Mouse (Mus musculus) forebrain, embryonic 10.5 days (tissue): ENCODE data around the gene Cdkn2d. TPM values are rescaled to one million over a fixed set of nuclear protein-coding genes. Genes with fewer than 3 reads are reported as not detected.
"Not testable (repeated sequence)": the region's sequence is repeated elsewhere in the genome, so short reads cannot be mapped to it uniquely, and the experiment has no call there.

Source experiments
- DNase-seq: peaks from one replicate; pipeline ENCODE4 v3.0.0-alpha.2; 2017; ENCODE audit warnings: low spot score; ENCODE audit errors: extremely low spot score
- H3K27ac ChIP-seq: fragments of 300-500 bp; sonication (generic); 2 replicates; pipeline ENCODE4 v1.5.1; 2016; ENCODE audit warnings: mild to moderate bottlenecking
- H3K27me3 ChIP-seq: fragments of 300-500 bp; sonication (generic); 2 replicates; pipeline ENCODE4 v1.6.1; 2016; ENCODE audit warnings: mild to moderate bottlenecking; ENCODE audit not compliant: poor library complexity, severe bottlenecking
- H3K36me3 ChIP-seq: fragments of 300-500 bp; sonication (generic); replicated peaks from 2 replicates; pipeline ENCODE4 v1.6.1; 2016; ENCODE audit warnings: mild to moderate bottlenecking, moderate library complexity
- H3K4me1 ChIP-seq: fragments of 300-500 bp; sonication (generic); 2 replicates; pipeline ENCODE4 v1.6.1; 2016
- H3K4me3 ChIP-seq: fragments of 300-500 bp; sonication (generic); 2 replicates; pipeline ENCODE4 v1.5.1; 2016; ENCODE audit warnings: mild to moderate bottlenecking, moderate library complexity
- H3K9me3 ChIP-seq: fragments of 300-500 bp; sonication (generic); 2 replicates; pipeline ENCODE4 v1.6.1; 2016; ENCODE audit warnings: mild to moderate bottlenecking, moderate library complexity
- WGBS: fragments of 180-500 bp; shearing (Covaris S2); methylation state at CpG from one replicate; pipeline ENCODE4 v1.1.7; 2016; 5-methylcytosine and 5-hydroxymethylcytosine counted together
- polyA plus RNA-seq: library from polyadenylated mRNA; unstranded; fragments of >200 nt; fragmentation: Nextera tagmentation; extraction: Ambion mirVana; gene quantifications from 2 replicates; pipeline ENCODE4 v1.2.1, GENCODE M21; 2016

The Cdkn2d gene
- polyA plus RNA-seq, 1 experiment from 2014 or later = 42.9 TPM

- WGBS = 67% methylated on average over 3 of the region's 3 CpGs
- Histone ChIP-seq H3K4me3 (peak overlapping the region; percentile 83), H3K27ac (0 out of 2 replicates have a peak overlapping the region, but pooled peaks have one; percentile 90), H3K27me3 (no peaks in the 10 kb centered on the region), H3K36me3 (peaks cover 46% of the 10 kb centered on the region), H3K4me1 (peaks cover 43% of the 10 kb centered on the region), H3K9me3 (no peaks in the 10 kb centered on the region)
- DNase-seq = no peak
These were observed 4.5 kb downstream of the Cdkn2d start for GRCm38 (mm10) chr9:21286753-21287152.

DNA sequence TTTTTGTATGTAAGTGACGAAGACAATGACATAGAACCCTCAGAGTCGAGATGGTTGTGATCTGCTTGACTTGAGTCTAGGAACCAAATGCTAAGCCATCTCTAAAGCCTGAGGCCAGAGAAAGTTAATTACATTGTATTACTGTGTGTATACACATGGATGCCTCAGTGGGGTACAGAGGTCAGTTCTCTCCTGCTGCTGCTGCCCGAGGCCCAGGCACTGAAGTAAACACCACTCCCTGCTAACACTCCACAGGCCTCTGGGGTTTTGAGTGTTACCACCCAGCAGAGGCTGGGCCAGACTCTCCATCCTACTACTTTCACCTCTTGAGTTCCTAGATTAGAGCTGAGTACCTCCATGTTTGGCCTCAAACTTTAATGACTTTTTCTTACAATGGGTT is 7.2 kb downstream of the Cdkn2d start:
- Histone ChIP-seq H3K4me1 (peaks cover 25% of the 10 kb centered on the region), H3K4me3 (no peak overlapping the region), H3K36me3 (peaks cover 69% of the 10 kb centered on the region), H3K9me3 (no peaks in the 10 kb centered on the region), H3K27me3 (no peaks in the 10 kb centered on the region), H3K27ac (no peak overlapping the region)
- WGBS = 88% methylated on average over 3 of the region's 3 CpGs
- no peak for DNase-seq

GRCm38 (mm10) chr9:21283591-21283990 is 7.6 kb downstream of the Cdkn2d start:
- 92% methylated on average over 5 of the region's 5 CpGs for WGBS
- no peak overlapping the region for H3K27ac ChIP-seq
- no peak for DNase-seq
- H3K27me3 ChIP-seq = no peaks in the 10 kb centered on the region
- H3K36me3 ChIP-seq = peaks cover 69% of the 10 kb centered on the region
- H3K4me1 ChIP-seq = peaks cover 21% of the 10 kb centered on the region
- H3K9me3 ChIP-seq = no peaks in the 10 kb centered on the region
- no peak overlapping the region for H3K4me3 ChIP-seq

DNA sequence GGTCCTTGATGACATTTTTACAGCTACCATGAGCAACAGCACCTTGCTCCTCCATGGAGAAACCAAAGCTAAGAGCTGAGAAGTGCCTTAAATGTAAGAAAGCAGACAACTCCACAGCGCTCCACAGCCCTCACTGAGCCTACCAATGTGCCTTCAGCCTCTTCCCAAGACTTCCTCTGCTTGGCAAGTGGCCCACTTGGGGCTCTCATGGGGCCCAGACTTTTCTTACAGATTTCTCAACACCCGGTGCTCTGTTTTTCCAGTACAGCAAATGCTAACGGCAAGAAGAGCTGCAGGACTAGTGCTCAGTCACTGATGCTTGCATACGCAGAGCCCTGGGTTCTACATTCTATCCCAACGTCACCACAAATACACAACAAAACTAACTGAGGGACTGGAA is 13.4 kb downstream of the Cdkn2d start:
- WGBS = 98% methylated on average over 5 of the region's 5 CpGs
- no peak overlapping the region for H3K27ac ChIP-seq
- H3K4me1 ChIP-seq = no peaks in the 10 kb centered on the region
- H3K36me3 ChIP-seq = peaks cover 98% of the 10 kb centered on the region
- DNase-seq = no peak
- no peak overlapping the region for H3K4me3 ChIP-seq
- H3K27me3 ChIP-seq = no peaks in the 10 kb centered on the region
- no peaks in the 10 kb centered on the region for H3K9me3 ChIP-seq

GRCm38 (mm10) chr9:21276307-21276706 is 14.9 kb downstream of the Cdkn2d start:
- H3K36me3 ChIP-seq = peaks cover 99% of the 10 kb centered on the region
- 87% methylated on average over 8 of the region's 8 CpGs for WGBS

DNA sequence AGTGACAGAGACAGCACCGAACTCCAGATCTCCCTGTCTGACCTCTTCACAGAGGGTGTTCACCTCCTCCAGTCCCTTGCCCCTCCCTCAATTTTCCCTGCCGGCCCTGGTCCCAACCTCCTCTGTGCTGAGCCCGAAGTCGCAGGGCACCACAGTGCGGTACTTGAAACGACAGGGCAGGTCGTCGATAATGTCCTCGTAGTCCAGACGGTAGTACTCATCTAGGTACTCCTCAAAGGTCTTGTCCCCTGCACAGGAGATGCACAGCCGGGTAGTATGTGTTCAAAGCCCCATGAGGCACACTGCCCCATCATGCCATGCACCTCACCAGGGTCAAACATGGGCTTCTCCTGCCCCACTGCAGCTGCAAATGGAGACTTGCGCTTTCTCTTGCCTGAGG is 15.5 kb downstream of the Cdkn2d start:
- H3K27me3 ChIP-seq = no peaks in the 10 kb centered on the region
- peaks cover 99% of the 10 kb centered on the region for H3K36me3 ChIP-seq
- H3K27ac ChIP-seq = no peak overlapping the region
- H3K4me3 ChIP-seq = no peak overlapping the region
- 89% methylated on average over 12 of the region's 12 CpGs for WGBS
- H3K9me3 ChIP-seq = no peaks in the 10 kb centered on the region
- DNase-seq = no peak
- no peaks in the 10 kb centered on the region for H3K4me1 ChIP-seq

More at GRCm38 (mm10) chr9:21276307-21276706, 14.9 kb downstream of the Cdkn2d start:
- no peak overlapping the region for H3K4me3 ChIP-seq
- H3K4me1 ChIP-seq = no peaks in the 10 kb centered on the region
- H3K9me3 ChIP-seq = no peaks in the 10 kb centered on the region
- no peak for DNase-seq
- H3K27ac ChIP-seq = no peak overlapping the region
- no peaks in the 10 kb centered on the region for H3K27me3 ChIP-seq

GRCm38 (mm10) chr9:21275013-21275710 is 16.0 kb downstream of the Cdkn2d start:
- Histone ChIP-seq H3K9me3 (no peaks in the 10 kb centered on the region), H3K4me3 (no peak overlapping the region), H3K27me3 (no peaks in the 10 kb centered on the region), H3K4me1 (no peaks in the 10 kb centered on the region), H3K27ac (no peak overlapping the region), H3K36me3 (peaks cover 100% of the 10 kb centered on the region)
- 89% methylated on average over 7 of the region's 7 CpGs for WGBS
- DNase-seq = no peak

DNA sequence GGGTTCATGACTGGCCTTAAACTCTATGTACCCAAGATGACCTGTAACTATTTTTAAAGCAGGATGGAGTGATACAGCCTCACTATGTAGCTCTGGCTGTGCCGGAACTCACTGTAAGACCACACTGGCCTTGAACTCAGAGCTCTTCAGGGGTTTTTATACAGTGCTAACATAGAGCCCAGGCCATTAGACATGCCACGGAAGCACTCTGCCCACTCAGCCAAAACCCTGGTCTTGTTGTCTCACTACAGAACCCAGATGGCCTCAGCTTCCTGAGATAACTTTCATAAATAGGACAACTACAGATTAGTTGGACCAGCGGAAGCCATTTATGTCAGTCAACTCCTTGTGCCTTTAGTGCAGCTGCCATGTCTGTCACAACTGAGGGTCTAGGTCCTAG is 16.9 kb downstream of the Cdkn2d start:
- Histone ChIP-seq H3K4me3 (no peak overlapping the region), H3K4me1 (no peaks in the 10 kb centered on the region), H3K36me3 (peaks cover 100% of the 10 kb centered on the region), H3K9me3 (no peaks in the 10 kb centered on the region), H3K27me3 (no peaks in the 10 kb centered on the region), H3K27ac (no peak overlapping the region)
- WGBS = 94% methylated on average over 3 of the region's 3 CpGs
- DNase-seq = no peak

DNA sequence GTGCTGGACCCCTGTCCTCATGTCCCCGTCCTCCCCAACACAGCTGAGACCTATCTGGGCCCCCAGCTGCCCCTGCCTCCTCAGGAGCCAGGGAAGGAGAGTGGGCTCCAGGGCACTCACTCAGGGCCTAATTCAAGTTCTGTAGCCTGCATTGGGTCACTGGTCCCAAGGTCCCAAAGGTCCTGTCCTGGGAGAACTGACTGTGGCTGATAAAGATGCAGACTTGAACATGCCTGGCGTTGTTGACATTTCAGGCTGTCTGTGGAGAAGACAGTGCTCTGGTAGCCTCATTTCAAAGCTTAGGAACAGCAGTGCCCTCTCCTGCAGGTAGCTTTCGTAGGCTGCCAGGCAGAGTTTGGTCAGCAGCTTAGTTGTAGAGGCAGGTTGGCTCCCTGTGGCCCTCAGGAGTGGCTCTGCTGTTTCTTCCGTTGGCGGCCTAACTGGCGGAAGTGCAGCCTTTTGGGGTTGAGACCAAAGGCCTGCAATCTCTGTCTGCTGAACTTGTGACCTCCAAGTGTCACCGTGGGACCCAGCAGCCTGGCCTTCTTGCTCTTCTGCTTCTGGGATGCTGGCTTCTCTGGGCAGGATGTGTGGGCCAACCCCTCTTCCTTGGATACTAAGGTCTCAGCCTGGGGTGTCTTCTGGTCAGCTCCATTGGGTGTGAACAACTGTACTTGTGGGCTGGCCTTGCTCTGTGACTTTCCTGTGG is 17.5 kb downstream of the Cdkn2d start:
- no peak overlapping the region for H3K4me3 ChIP-seq
- H3K36me3 ChIP-seq = peaks cover 100% of the 10 kb centered on the region
- H3K27ac ChIP-seq = no peak overlapping the region
- H3K9me3 ChIP-seq = no peaks in the 10 kb centered on the region
- DNase-seq = no peak
- no peaks in the 10 kb centered on the region for H3K27me3 ChIP-seq
- WGBS = 85% methylated on average over 7 of the region's 7 CpGs
- no peaks in the 10 kb centered on the region for H3K4me1 ChIP-seq

DNA sequence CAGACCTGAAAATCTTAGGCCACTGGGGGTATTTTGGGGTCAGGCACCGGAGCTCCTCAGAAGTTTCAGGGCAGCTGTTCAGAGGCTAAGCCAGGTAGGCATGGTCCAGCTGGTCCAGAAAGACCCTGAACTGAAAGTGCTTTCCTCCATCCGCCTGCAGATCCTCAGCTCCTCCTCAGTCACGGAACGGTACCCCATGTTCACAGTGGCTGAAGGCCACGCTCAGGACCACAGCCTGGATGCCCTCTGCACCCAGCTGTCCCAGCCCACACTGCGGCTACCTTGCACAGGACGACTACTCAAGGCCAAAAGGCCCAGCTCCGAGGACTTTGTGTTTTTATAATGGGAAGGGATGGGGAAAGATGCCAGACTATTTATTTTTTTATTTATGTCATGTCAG is 18.1 kb downstream of the Cdkn2d start:
- Histone ChIP-seq H3K9me3 (no peaks in the 10 kb centered on the region), H3K36me3 (peaks cover 100% of the 10 kb centered on the region), H3K27me3 (no peaks in the 10 kb centered on the region), H3K27ac (no peak overlapping the region), H3K4me3 (no peak overlapping the region), H3K4me1 (no peaks in the 10 kb centered on the region)
- no peak for DNase-seq
- WGBS = 92% methylated on average over 8 of the region's 8 CpGs

DNA sequence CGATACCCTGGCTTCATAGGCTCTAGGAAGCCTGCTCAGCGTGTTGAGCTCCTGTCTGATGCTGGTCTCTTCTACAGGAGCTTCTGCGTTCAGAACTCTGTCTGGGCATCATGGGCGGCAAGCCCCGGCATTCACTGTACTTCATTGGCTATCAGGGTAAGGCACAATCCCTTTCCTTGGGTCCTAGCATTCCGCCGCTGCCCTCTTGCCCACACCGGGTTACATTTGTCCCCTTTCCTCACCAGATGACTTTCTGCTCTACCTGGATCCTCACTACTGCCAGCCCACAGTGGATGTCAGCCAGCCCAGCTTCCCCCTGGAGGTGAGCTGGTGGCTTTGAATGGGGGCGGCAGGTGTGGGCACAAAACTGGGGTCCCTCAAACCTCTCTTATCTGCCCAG is 18.8 kb downstream of the Cdkn2d start:
- Histone ChIP-seq H3K4me1 (no peaks in the 10 kb centered on the region), H3K27ac (no peak overlapping the region), H3K36me3 (peaks cover 99% of the 10 kb centered on the region), H3K27me3 (no peaks in the 10 kb centered on the region), H3K9me3 (no peaks in the 10 kb centered on the region), H3K4me3 (no peak overlapping the region)
- DNase-seq = no peak
- 89% methylated on average over 9 of the region's 9 CpGs for WGBS

- H3K4me3 ChIP-seq, H3K9me3 ChIP-seq, H3K27me3 ChIP-seq, H3K27ac ChIP-seq, DNase-seq: not testable (repeated sequence)
- WGBS = 91% methylated on average over 5 of the region's 5 CpGs
- Histone ChIP-seq H3K4me1 (peaks cover 21% of the 10 kb centered on the region), H3K36me3 (peaks cover 81% of the 10 kb centered on the region)
These were observed 21.6 kb downstream of the Cdkn2d start for GRCm38 (mm10) chr9:21269590-21269989.

- peaks cover 68% of the 10 kb centered on the region for H3K36me3 ChIP-seq
- no peaks in the 10 kb centered on the region for H3K9me3 ChIP-seq
- H3K27ac ChIP-seq = no peak overlapping the region
- 94% methylated on average over 16 of the region's 16 CpGs for WGBS
- H3K4me3 ChIP-seq = no peak overlapping the region
- H3K27me3 ChIP-seq = no peaks in the 10 kb centered on the region
- peaks cover 25% of the 10 kb centered on the region for H3K4me1 ChIP-seq
- DNase-seq = no peak
These were observed 22.9 kb downstream of the Cdkn2d start for GRCm38 (mm10) chr9:21268305-21268704.
